28 mouse cellular contexts compared by ENCODE assay signal in genomic region chr2:14633202-14633601, GRCm38 (mm10).
"Had no signal": no experiment of that assay in that cellular context is flagged by ENCODE, and none has a peak within 500 bp of the region (broad histone marks: within the 10 kb centered on the region; RNA-seq: fewer than 3 reads in every experiment).

No protein-coding gene starts in this region.

- DNase-seq: gastrocnemius, adult 2 months; gastrocnemius, postnatal 10 days; gastrocnemius, postnatal 25 days; heart, adult 2 months; heart, postnatal 14 days; heart, postnatal 4 days; kidney, adult 18-20 months; kidney, adult 8-10 months; kidney, postnatal 10 days; kidney, postnatal 25 days; kidney, postnatal 4 days; layer of hippocampus, adult 9-11 months; layer of hippocampus, postnatal 36 days; left cerebral cortex, postnatal 4 days had no signal

- H3K27ac ChIP-seq: gastrocnemius, adult 2 months; heart, adult 2 months; heart, embryonic 13.5 days; hindbrain, embryonic 10.5 days; hindbrain, embryonic 12.5 days; hindbrain, embryonic 14.5 days; intestine, embryonic 15.5 days; limb, embryonic 13.5 days; limb, embryonic 15.5 days; liver, embryonic 12.5 days; liver, embryonic 14.5 days had no signal

- ATAC-seq: hindbrain, embryonic 16.5 days; inflammation-experienced regulatory T-cells, adult 6 months; intestine, embryonic 15.5 days; intestine, postnatal 0 days; liver, embryonic 12.5 days had no signal

- H3K4me2 ChIP-seq: heart, embryonic 11.5 days; heart, embryonic 13.5 days; heart, embryonic 15.5 days; hindbrain, embryonic 12.5 days; hindbrain, embryonic 14.5 days; intestine, embryonic 15.5 days; limb, embryonic 13.5 days; limb, embryonic 15.5 days; liver, embryonic 12.5 days had no signal

- H3K4me3 ChIP-seq: gastrocnemius, adult 2 months; heart, adult 2 months; heart, embryonic 13.5 days; heart, embryonic 15.5 days; hindbrain, embryonic 10.5 days; hindbrain, embryonic 12.5 days; intestine, embryonic 15.5 days; limb, embryonic 13.5 days; limb, embryonic 15.5 days; liver, embryonic 12.5 days had no signal

- H3K27me3 ChIP-seq: heart, embryonic 13.5 days; heart, embryonic 15.5 days; hindbrain, embryonic 12.5 days; intestine, embryonic 15.5 days; limb, embryonic 13.5 days; limb, embryonic 15.5 days; liver, embryonic 12.5 days had no signal

- H3K36me3 ChIP-seq: heart, embryonic 13.5 days; heart, embryonic 15.5 days; hindbrain, embryonic 10.5 days; hindbrain, embryonic 12.5 days; intestine, embryonic 15.5 days; limb, embryonic 13.5 days; limb, embryonic 15.5 days; liver, embryonic 12.5 days had no signal
